Mouse (Mus musculus): Measurements from ENCODE around the gene Olfr39. TPM values are rescaled to one million over a fixed set of nuclear protein-coding genes. Genes with fewer than 3 reads are reported as not detected.
"Not testable (repeated sequence)": the region's sequence is repeated elsewhere in the genome, so short reads cannot be mapped to it uniquely, and the experiment has no call there.

Gene Olfr39
- polyA plus RNA-seq (2015; fragmentation: Nextera tagmentation; extraction: Ambion mirVana): not detected in 2 replicates

DNA sequence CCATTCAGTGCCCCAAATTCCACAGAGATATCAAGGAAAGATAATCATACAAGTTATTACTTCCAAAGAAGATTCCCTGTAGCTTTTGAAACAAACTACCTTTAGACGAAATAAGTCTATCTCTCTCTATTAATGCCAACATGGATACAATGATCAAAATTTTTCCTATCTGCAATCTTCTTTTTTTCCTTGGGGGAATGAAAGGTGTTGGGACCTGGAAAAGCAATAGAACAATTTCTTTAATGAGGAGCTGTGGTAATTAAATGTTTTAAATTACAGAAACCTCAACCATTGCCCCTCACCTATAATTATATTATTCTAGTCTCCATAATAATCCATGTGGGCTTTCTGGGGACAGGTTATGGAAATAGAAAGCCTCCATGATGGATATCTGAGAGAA is at the start of gene Olfr39:
TSS of gene Olfr39 (plus strand) at position 301 of the 400 bp plus-strand sequence.
- Histone ChIP-seq H3K4me2 (ENCODE audit: low read depth, low read length) (no peak within 1 kb of the TSS), H3K9me3 (replicated peaks; ENCODE audit: control insufficient read depth, low read length) (no peaks in the 10 kb centered on the region), H3K27ac (ENCODE audit: low read length) (no peak within 1 kb of the TSS), H3K27me3 (ENCODE audit: control insufficient read depth, insufficient read depth, low read length) (no peaks in the 10 kb centered on the region), H3K36me3 (ENCODE audit: control insufficient read depth, insufficient read depth, low read length) (no peaks in the 10 kb centered on the region), H3K4me3 (replicated peaks; ENCODE audit: low read length) (no peak within 1 kb of the TSS), H3K9ac (ENCODE audit: low read length) (no peak within 1 kb of the TSS), H3K4me1 (ENCODE audit: control insufficient read depth, insufficient read depth, low read length) (no peaks in the 10 kb centered on the region)
- WGBS: 78% methylated on average over 1 of the region's 1 CpGs
- no peak for ATAC-seq (ENCODE audit: insufficient read depth, low FRiP score)

DNA sequence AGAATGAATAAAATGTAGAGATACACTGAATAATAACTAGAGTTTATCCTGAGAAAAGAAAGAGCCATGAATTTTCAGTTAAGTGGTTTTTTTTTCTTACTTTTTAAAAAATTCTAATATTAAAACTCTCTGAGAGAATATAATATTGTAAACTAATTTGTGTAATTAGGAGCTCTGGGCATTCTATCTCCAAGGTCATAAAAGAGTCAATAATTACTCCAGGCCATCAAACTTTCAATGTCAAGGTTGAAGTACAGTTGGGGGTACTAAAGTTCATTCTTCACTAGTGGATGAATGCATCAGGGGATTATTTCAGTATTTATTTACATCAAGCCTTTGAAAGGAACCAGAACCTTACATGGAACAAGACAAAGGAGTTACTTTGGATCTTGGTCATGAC is 45.3 kb upstream of the Olfr39 start, which contains the start of gene Olfr872:
TSS of gene Olfr872 (plus strand) at position 301 of the 400 bp plus-strand sequence.
- no peaks in the 10 kb centered on the region for H3K36me3 ChIP-seq (ENCODE audit: control insufficient read depth, insufficient read depth, low read length)
- H3K4me1 ChIP-seq (ENCODE audit: control insufficient read depth, insufficient read depth, low read length): no peaks in the 10 kb centered on the region
- H3K9me3 ChIP-seq (replicated peaks; ENCODE audit: control insufficient read depth, low read length): no peaks in the 10 kb centered on the region
- no peak within 1 kb of the TSS for H3K9ac ChIP-seq (ENCODE audit: low read length)
- no peaks in the 10 kb centered on the region for H3K27me3 ChIP-seq (ENCODE audit: control insufficient read depth, insufficient read depth, low read length)
- H3K27ac ChIP-seq (ENCODE audit: low read length): no peak within 1 kb of the TSS
- no peak within 1 kb of the TSS for H3K4me3 ChIP-seq (replicated peaks; ENCODE audit: low read length)
- ATAC-seq (ENCODE audit: insufficient read depth, low FRiP score): no peak
- no peak within 1 kb of the TSS for H3K4me2 ChIP-seq (ENCODE audit: low read depth, low read length)

- ATAC-seq (ENCODE audit: insufficient read depth, low FRiP score): no peak
- Histone ChIP-seq H3K4me3 (replicated peaks; ENCODE audit: low read length) (no peak overlapping the region), H3K27ac (ENCODE audit: low read length) (no peak overlapping the region), H3K36me3 (ENCODE audit: control insufficient read depth, insufficient read depth, low read length) (no peaks in the 10 kb centered on the region), H3K4me2 (ENCODE audit: low read depth, low read length) (no peak overlapping the region), H3K9me3 (replicated peaks; ENCODE audit: control insufficient read depth, low read length) (no peaks in the 10 kb centered on the region), H3K27me3 (ENCODE audit: control insufficient read depth, insufficient read depth, low read length) (no peaks in the 10 kb centered on the region), H3K4me1 (ENCODE audit: control insufficient read depth, insufficient read depth, low read length) (no peaks in the 10 kb centered on the region), H3K9ac (ENCODE audit: low read length) (no peak overlapping the region)
- WGBS: 66% methylated on average over 2 of the region's 2 CpGs
These were observed 44.8 kb upstream of the Olfr39 start for GRCm38 (mm10) chr9:20237378-20237777.

GRCm38 (mm10) chr9:20295562-20295961 is 13.4 kb downstream of the Olfr39 start:
- not testable (repeated sequence) for H3K9me3 ChIP-seq (replicated peaks; ENCODE audit: control insufficient read depth, low read length); H3K27me3 ChIP-seq (ENCODE audit: control insufficient read depth, insufficient read depth, low read length); H3K4me1 ChIP-seq (ENCODE audit: control insufficient read depth, insufficient read depth, low read length); ATAC-seq (ENCODE audit: insufficient read depth, low FRiP score); H3K36me3 ChIP-seq (ENCODE audit: control insufficient read depth, insufficient read depth, low read length); H3K4me2 ChIP-seq (ENCODE audit: low read depth, low read length); H3K4me3 ChIP-seq (replicated peaks; ENCODE audit: low read length); H3K27ac ChIP-seq (ENCODE audit: low read length); H3K9ac ChIP-seq (ENCODE audit: low read length)
- WGBS: 73% methylated on average over 5 of the region's 5 CpGs

- H3K4me2 ChIP-seq (ENCODE audit: low read depth, low read length): no peak within 1 kb of the TSS
- H3K27ac ChIP-seq (ENCODE audit: low read length): no peak within 1 kb of the TSS
- no peaks in the 10 kb centered on the region for H3K9me3 ChIP-seq (replicated peaks; ENCODE audit: control insufficient read depth, low read length)
- no peak within 1 kb of the TSS for H3K4me3 ChIP-seq (replicated peaks; ENCODE audit: low read length)
- no peak within 1 kb of the TSS for H3K9ac ChIP-seq (ENCODE audit: low read length)
- no peaks in the 10 kb centered on the region for H3K27me3 ChIP-seq (ENCODE audit: control insufficient read depth, insufficient read depth, low read length)
- H3K36me3 ChIP-seq (ENCODE audit: control insufficient read depth, insufficient read depth, low read length): no peaks in the 10 kb centered on the region
- no peaks in the 10 kb centered on the region for H3K4me1 ChIP-seq (ENCODE audit: control insufficient read depth, insufficient read depth, low read length)
- no peak for ATAC-seq (ENCODE audit: insufficient read depth, low FRiP score)
- 84% methylated on average over 1 of the region's 1 CpGs for WGBS
These were observed 16.1 kb downstream of the Olfr39 start, which contains the start of gene Olfr873 for GRCm38 (mm10) chr9:20298232-20298631. TSS of gene Olfr873 (plus strand) at chr9:20298532.

- ATAC-seq (ENCODE audit: insufficient read depth, low FRiP score): no peak
- H3K27me3 ChIP-seq (ENCODE audit: control insufficient read depth, insufficient read depth, low read length): no peaks in the 10 kb centered on the region
- H3K4me1 ChIP-seq (ENCODE audit: control insufficient read depth, insufficient read depth, low read length): no peaks in the 10 kb centered on the region
- no peak within 1 kb of the TSS for H3K27ac ChIP-seq (ENCODE audit: low read length)
- H3K4me2 ChIP-seq (ENCODE audit: low read depth, low read length): no peak within 1 kb of the TSS
- H3K9me3 ChIP-seq (replicated peaks; ENCODE audit: control insufficient read depth, low read length): no peaks in the 10 kb centered on the region
- H3K4me3 ChIP-seq (replicated peaks; ENCODE audit: low read length): no peak within 1 kb of the TSS
- no peak within 1 kb of the TSS for H3K9ac ChIP-seq (ENCODE audit: low read length)
- H3K36me3 ChIP-seq (ENCODE audit: control insufficient read depth, insufficient read depth, low read length): no peaks in the 10 kb centered on the region
These were observed 53.8 kb downstream of the Olfr39 start, which contains the start of gene Olfr18 for GRCm38 (mm10) chr9:20335994-20336393. TSS of gene Olfr18 (minus strand) at chr9:20336094.

Other genes with a start within 250 kb of the Olfr39 start
- not detected in 2 replicates for gene Olfr867, start 224.8 kb upstream of the Olfr39 start, polyA plus RNA-seq (2015; fragmentation: Nextera tagmentation; extraction: Ambion mirVana)
- not detected in 2 replicates for gene Olfr868, start 183.7 kb upstream of the Olfr39 start, polyA plus RNA-seq (2015; fragmentation: Nextera tagmentation; extraction: Ambion mirVana)
- gene Olfr869, start 153.3 kb upstream of the Olfr39 start, polyA plus RNA-seq (2015; fragmentation: Nextera tagmentation; extraction: Ambion mirVana): not detected in 2 replicates
- gene Olfr870, start 108.3 kb upstream of the Olfr39 start, polyA plus RNA-seq (2015; fragmentation: Nextera tagmentation; extraction: Ambion mirVana): not detected in 2 replicates
- gene Olfr871, start 70.1 kb upstream of the Olfr39 start, polyA plus RNA-seq (2015; fragmentation: Nextera tagmentation; extraction: Ambion mirVana): not detected in 2 replicates
- not detected in 2 replicates for gene Olfr872, start 45.2 kb upstream of the Olfr39 start, polyA plus RNA-seq (2015; fragmentation: Nextera tagmentation; extraction: Ambion mirVana)
- not detected in 2 replicates for gene Olfr873, start 16.2 kb downstream of the Olfr39 start, polyA plus RNA-seq (2015; fragmentation: Nextera tagmentation; extraction: Ambion mirVana)
- not detected in 2 replicates for gene Olfr18, start 53.7 kb downstream of the Olfr39 start, polyA plus RNA-seq (2015; fragmentation: Nextera tagmentation; extraction: Ambion mirVana)
- gene Zfp560, start 102.8 kb downstream of the Olfr39 start, polyA plus RNA-seq (2015; fragmentation: Nextera tagmentation; extraction: Ambion mirVana): 26.0 and 33.0 TPM in 2 replicates
- gene Zfp26, start 177.8 kb downstream of the Olfr39 start, polyA plus RNA-seq (2015; fragmentation: Nextera tagmentation; extraction: Ambion mirVana): 15.4 and 18.7 TPM in 2 replicates
- 18.6 and 18.8 TPM in 2 replicates for gene Zfp426, start 210.4 kb downstream of the Olfr39 start, polyA plus RNA-seq (2015; fragmentation: Nextera tagmentation; extraction: Ambion mirVana)
- gene Zfp266, start 239.1 kb downstream of the Olfr39 start, polyA plus RNA-seq (2015; fragmentation: Nextera tagmentation; extraction: Ambion mirVana): 86.8 and 88.6 TPM in 2 replicates